Mouse (Mus musculus) stomach, embryonic 16.5 days (tissue): ENCODE measurements at regions not wholly inside any gene's neighbourhood (a gene's known extent, or its start where the extent isn't known, plus 50 kb on each side); places are given as distances from the start of the nearest gene placed in this dataset.

Source experiments
- ATAC-seq: fragments of 200-750 bp; cut with Nextera tagmentation; 2 replicates; pipeline ENCODE4 v1.8.0; 2017; ENCODE audit warnings: moderate number of reproducible peaks, moderate TSS enrichment; ENCODE audit not compliant: insufficient read depth, low FRiP score
- H3K27ac ChIP-seq: fragments of 300-500 bp; sonication (generic); 2 replicates; pipeline ENCODE4 v1.5.1; 2014; ENCODE audit warnings: low read length
- H3K27me3 ChIP-seq: fragments of 300-500 bp; sonication (generic); 2 replicates; pipeline ENCODE4 v1.6.1; 2014; ENCODE audit warnings: low read length, control low read depth, mixed read lengths; ENCODE audit not compliant: control insufficient read depth, insufficient read depth
- H3K36me3 ChIP-seq: fragments of 300-500 bp; sonication (generic); 2 replicates; pipeline ENCODE4 v1.6.1; 2014; ENCODE audit warnings: low read length; ENCODE audit not compliant: control insufficient read depth, insufficient read depth
- H3K4me1 ChIP-seq: fragments of 300-500 bp; sonication (generic); 2 replicates; pipeline ENCODE4 v1.6.1; 2014; ENCODE audit warnings: low read length, control low read depth, mixed read lengths; ENCODE audit not compliant: control insufficient read depth, insufficient read depth
- H3K4me2 ChIP-seq: fragments of 300-500 bp; sonication (generic); 2 replicates; pipeline ENCODE4 v1.6.1; 2014; ENCODE audit warnings: low read depth, low read length, mixed read lengths
- H3K4me3 ChIP-seq: fragments of 300-500 bp; sonication (generic); replicated peaks from 2 replicates; pipeline ENCODE4 v1.5.1; 2014; ENCODE audit warnings: mild to moderate bottlenecking, low read length
- H3K9ac ChIP-seq: fragments of 300-500 bp; sonication (generic); 2 replicates; pipeline ENCODE4 v1.6.1; 2014; ENCODE audit warnings: low read length
- H3K9me3 ChIP-seq: fragments of 300-500 bp; sonication (generic); replicated peaks from 2 replicates; pipeline ENCODE4 v1.6.1; 2016; ENCODE audit warnings: low read length, control low read depth; ENCODE audit not compliant: control insufficient read depth
- WGBS: fragments of 180-500 bp; shearing (Covaris S2); extraction: QIAGEN DNeasy Blood & Tissue Kit; methylation state at CpG from one replicate; pipeline ENCODE4 v1.1.7; 2014; 5-methylcytosine and 5-hydroxymethylcytosine counted together

GRCm38 (mm10) chr1:91626090-91626489, 85.7 kb downstream of the Asb1 start:
- no peak overlapping the region for H3K4me3 ChIP-seq
- H3K4me2 ChIP-seq, result no peak overlapping the region
- WGBS, result 46% methylated on average over 11 of the region's 11 CpGs
- no peaks in the 10 kb centered on the region for H3K9me3 ChIP-seq
- no peak overlapping the region for H3K9ac ChIP-seq
- no peaks in the 10 kb centered on the region for H3K27me3 ChIP-seq
- H3K27ac ChIP-seq, result peak overlapping the region; percentile 66
- ATAC-seq, result peak; percentile 53; the same call in 1 of the 2 replicates
- no peaks in the 10 kb centered on the region for H3K36me3 ChIP-seq
- H3K4me1 ChIP-seq, result 0 out of 2 replicates have a peak, but pooled peaks cover 8% of the 10 kb centered on the region

GRCm38 (mm10) chr1:91630206-91630605, 89.9 kb downstream of the Asb1 start:
- H3K9ac ChIP-seq, result no peak overlapping the region
- 43% methylated on average over 12 of the region's 12 CpGs for WGBS
- no peaks in the 10 kb centered on the region for H3K36me3 ChIP-seq
- no peaks in the 10 kb centered on the region for H3K27me3 ChIP-seq
- ATAC-seq, result no peak
- H3K4me2 ChIP-seq, result no peak overlapping the region
- no peak overlapping the region for H3K4me3 ChIP-seq
- no peaks in the 10 kb centered on the region for H3K4me1 ChIP-seq
- H3K9me3 ChIP-seq, result no peaks in the 10 kb centered on the region
- no peak overlapping the region for H3K27ac ChIP-seq

GRCm38 (mm10) chr1:91630871-91631410, 90.6 kb downstream of the Asb1 start:
- no peak overlapping the region for H3K4me3 ChIP-seq
- ATAC-seq, result no peak
- 79% methylated on average over 6 of the region's 6 CpGs for WGBS
- no peaks in the 10 kb centered on the region for H3K27me3 ChIP-seq
- no peaks in the 10 kb centered on the region for H3K9me3 ChIP-seq
- no peak overlapping the region for H3K9ac ChIP-seq
- no peaks in the 10 kb centered on the region for H3K4me1 ChIP-seq
- no peaks in the 10 kb centered on the region for H3K36me3 ChIP-seq
- no peak overlapping the region for H3K27ac ChIP-seq
- no peak overlapping the region for H3K4me2 ChIP-seq

- Histone ChIP-seq H3K9me3 (no peaks in the 10 kb centered on the region), H3K27ac (no peak overlapping the region), H3K4me1 (no peaks in the 10 kb centered on the region), H3K27me3 (no peaks in the 10 kb centered on the region), H3K36me3 (no peaks in the 10 kb centered on the region), H3K4me2 (no peak overlapping the region), H3K4me3 (no peak overlapping the region), H3K9ac (no peak overlapping the region)
- no peak for ATAC-seq
- 91% methylated on average over 15 of the region's 15 CpGs for WGBS
These were observed 92.7 kb downstream of the Asb1 start for GRCm38 (mm10) chr1:91632906-91633493.

GRCm38 (mm10) chr1:91636571-91636970, 96.2 kb downstream of the Asb1 start:
- Histone ChIP-seq H3K4me1 (no peaks in the 10 kb centered on the region), H3K4me3 (no peak overlapping the region), H3K9me3 (no peaks in the 10 kb centered on the region), H3K4me2 (no peak overlapping the region), H3K27me3 (no peaks in the 10 kb centered on the region), H3K9ac (no peak overlapping the region), H3K27ac (no peak overlapping the region), H3K36me3 (no peaks in the 10 kb centered on the region)
- ATAC-seq, result no peak
- WGBS, result 88% methylated on average over 2 of the region's 2 CpGs

- no peaks in the 10 kb centered on the region for H3K4me1 ChIP-seq
- H3K27ac ChIP-seq, result no peak overlapping the region
- no peak for ATAC-seq
- 49% methylated on average over 5 of the region's 5 CpGs for WGBS
- no peaks in the 10 kb centered on the region for H3K9me3 ChIP-seq
- no peak overlapping the region for H3K9ac ChIP-seq
- no peak overlapping the region for H3K4me3 ChIP-seq
- H3K36me3 ChIP-seq, result no peaks in the 10 kb centered on the region
- H3K4me2 ChIP-seq, result no peak overlapping the region
- no peaks in the 10 kb centered on the region for H3K27me3 ChIP-seq
These were observed 100.2 kb downstream of the Asb1 start for GRCm38 (mm10) chr1:91640551-91640950.

GRCm38 (mm10) chr1:91658991-91659441, 118.7 kb downstream of the Asb1 start:
- no peaks in the 10 kb centered on the region for H3K27me3 ChIP-seq
- no peak overlapping the region for H3K4me3 ChIP-seq
- H3K9ac ChIP-seq, result no peak overlapping the region
- H3K4me1 ChIP-seq, result no peaks in the 10 kb centered on the region
- H3K9me3 ChIP-seq, result no peaks in the 10 kb centered on the region
- no peak overlapping the region for H3K27ac ChIP-seq
- ATAC-seq, result no peak
- no peak overlapping the region for H3K4me2 ChIP-seq
- H3K36me3 ChIP-seq, result no peaks in the 10 kb centered on the region
- WGBS, result 62% methylated on average over 15 of the region's 15 CpGs

GRCm38 (mm10) chr1:91659486-91659885, 119.1 kb downstream of the Asb1 start:
- Histone ChIP-seq H3K27me3 (no peaks in the 10 kb centered on the region), H3K4me3 (no peak overlapping the region), H3K27ac (no peak overlapping the region), H3K9ac (no peak overlapping the region), H3K36me3 (no peaks in the 10 kb centered on the region), H3K9me3 (no peaks in the 10 kb centered on the region), H3K4me1 (no peaks in the 10 kb centered on the region), H3K4me2 (no peak overlapping the region)
- WGBS, result 70% methylated on average over 8 of the region's 8 CpGs
- no peak for ATAC-seq

- H3K27me3 ChIP-seq, result no peaks in the 10 kb centered on the region
- H3K9ac ChIP-seq, result no peak overlapping the region
- ATAC-seq, result no peak
- no peaks in the 10 kb centered on the region for H3K36me3 ChIP-seq
- H3K4me3 ChIP-seq, result no peak overlapping the region
- H3K27ac ChIP-seq, result no peak overlapping the region
- WGBS, result 78% methylated on average over 2 of the region's 2 CpGs
- no peaks in the 10 kb centered on the region for H3K4me1 ChIP-seq
- no peak overlapping the region for H3K4me2 ChIP-seq
- H3K9me3 ChIP-seq, result no peaks in the 10 kb centered on the region
These were observed 122.9 kb downstream of the Asb1 start for GRCm38 (mm10) chr1:91663289-91663688.
